Mouse (Mus musculus) adrenal gland, postnatal 25 days (tissue): Measurements from ENCODE around the gene Aspa. TPM values are rescaled to one million over a fixed set of nuclear protein-coding genes. Genes with fewer than 3 reads are reported as not detected.
A peak's percentile ranks its signal among the peaks of the same experiment; 100 is the strongest.
"Not testable (repeated sequence)": the region's sequence is repeated elsewhere in the genome, so short reads cannot be mapped to it uniquely, and the experiment has no call there.

Experiments
- DNase-seq: peaks from one replicate; pipeline ENCODE4 v3.0.0; 2021; ENCODE audit warnings: mixed read lengths
- long read RNA-seq: library from polyadenylated mRNA; stranded (forward); transcript quantifications from one replicate; pipeline ENCODE4 v2.0.0, GENCODE M21; 2021
- total RNA-seq: library from RNA; stranded (reverse); gene quantifications from 2 replicates; pipeline ENCODE4 v1.2.3, GENCODE M21; 2021

Aspa gene
- 8.5 and 9.4 TPM in 2 replicates for total RNA-seq
- long read RNA-seq, transcript Aspa-201 (6 exons, 1,530 nt), result major isoform, 8 of 17 reads
- long read RNA-seq, partial matches to known transcripts, result 0 of 17 reads
- long read RNA-seq, other reads (novel, unspliced or antisense), result 9 of 17 reads

DNA sequence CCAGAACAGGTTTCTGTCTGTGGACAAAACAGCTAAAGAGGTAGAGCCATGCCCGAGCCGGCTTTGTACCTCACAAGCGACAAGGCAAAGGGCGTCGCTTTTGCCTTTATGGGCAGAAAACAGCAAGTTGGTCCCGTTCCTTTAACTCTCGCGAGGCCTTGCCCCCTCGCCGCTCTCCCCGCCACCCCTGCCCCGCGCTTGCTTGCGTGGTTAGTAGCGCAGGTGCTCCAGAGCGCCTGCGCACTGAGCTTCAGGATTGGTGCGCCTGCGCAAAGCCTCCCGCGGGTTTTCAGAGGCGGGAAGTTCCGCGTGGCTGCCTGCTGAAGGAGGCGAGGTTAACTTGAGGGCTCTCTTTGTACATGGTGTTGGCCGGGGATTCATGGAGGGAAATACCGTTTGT, at the start of gene Aspa, which contains the start of the genes Gm49340 and Spata22:
Gene Aspa (minus strand): TSS at position 155 of the 400 bp plus-strand sequence.
Gene Gm49340 (plus strand): TSS at position 300 of the 400 bp plus-strand sequence.
Gene Spata22 (plus strand): TSS at position 300 of the 400 bp plus-strand sequence.
- no peak for DNase-seq

DNA sequence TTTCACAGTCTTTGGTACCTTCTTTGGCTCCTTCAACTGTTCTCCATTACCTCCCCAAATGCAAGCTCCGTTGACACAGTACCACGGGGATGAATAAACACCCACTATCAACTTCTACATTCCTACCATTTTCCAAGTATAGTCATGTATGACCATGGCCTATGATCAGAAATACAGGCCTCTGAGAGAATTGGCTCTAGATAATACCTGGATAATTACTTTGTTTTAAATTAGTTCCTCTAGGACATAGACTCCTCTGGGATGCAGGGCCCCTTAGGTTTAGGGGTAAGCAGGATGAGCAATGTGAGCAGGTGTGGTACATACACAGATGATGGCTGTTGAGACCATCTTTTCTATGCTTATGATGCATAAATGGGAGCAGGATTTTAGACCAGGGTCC, 41.5 kb upstream of the Aspa start, which contains the start of gene Olfr376:
Gene Olfr376 (plus strand): TSS at position 301 of the 400 bp plus-strand sequence.
- no peak for DNase-seq

GRCm38 (mm10) chr11:73350483-73350882, 21.1 kb upstream of the Aspa start, which contains the start of gene Olfr20:
Gene Olfr20, plus strand, starts transcription at chr11:73350783.
- DNase-seq, result no peak

- DNase-seq, result no peak
Observed at GRCm38 (mm10) chr11:73336919-73337318, 7.5 kb upstream of the Aspa start.

DNA sequence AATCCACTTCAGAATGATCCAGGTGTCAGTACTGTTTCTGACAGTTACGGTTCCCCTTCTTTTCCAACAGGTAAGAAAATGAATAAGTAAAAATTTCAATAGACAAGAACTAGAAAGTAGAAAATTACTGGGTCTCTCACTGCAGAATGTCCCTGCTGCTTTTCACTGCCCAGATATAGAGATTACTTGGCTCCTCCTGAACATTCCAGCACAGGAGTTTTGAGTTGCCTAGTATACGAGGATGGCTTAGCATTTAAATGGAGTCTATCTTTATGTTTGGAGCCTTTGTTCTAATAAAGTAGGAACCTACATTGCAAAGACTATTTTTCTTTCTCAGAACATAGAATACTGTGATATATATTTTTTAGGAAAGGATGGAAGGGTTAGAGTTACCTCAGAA, 4.0 kb upstream of the Aspa start:
- no peak for DNase-seq

DNA sequence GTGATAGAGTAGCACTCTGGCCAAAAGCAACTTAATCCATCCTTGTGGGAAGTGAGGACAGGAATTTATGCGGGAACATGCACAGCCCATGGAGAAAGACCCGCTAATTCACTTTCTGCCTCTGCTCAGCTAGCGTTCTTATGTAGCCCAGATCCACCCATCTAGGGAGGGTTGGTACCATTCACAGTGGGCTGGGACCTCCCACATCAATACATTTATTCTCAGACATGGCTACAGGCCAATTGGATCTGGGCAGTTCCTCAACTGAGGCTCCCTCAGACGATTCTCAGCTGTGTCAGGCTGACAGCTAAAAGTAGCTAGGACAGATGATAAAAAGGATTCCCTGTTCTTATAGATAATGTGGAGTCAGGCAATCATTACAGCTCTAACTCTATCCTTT, 2.0 kb downstream of the Aspa start:
- DNase-seq, result no peak

DNA sequence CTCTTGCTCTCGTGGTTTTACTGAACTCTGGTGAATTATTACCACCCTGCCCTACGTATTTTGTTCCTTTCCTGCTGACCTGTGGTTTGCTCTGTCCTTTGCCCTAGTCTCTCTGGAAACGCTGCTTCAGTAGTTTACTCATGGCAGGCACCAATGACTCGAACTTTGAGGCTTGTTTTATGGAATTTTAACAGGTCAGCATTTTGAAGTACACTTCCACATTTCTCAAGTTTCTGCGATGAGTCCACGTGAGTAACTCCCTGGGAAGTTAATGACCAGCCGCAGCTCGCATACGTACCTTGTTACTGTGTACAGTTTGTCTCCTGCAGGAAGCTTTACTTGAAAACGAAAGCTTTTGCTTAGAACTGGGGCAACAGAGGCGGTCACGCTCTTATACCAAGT, 2.9 kb downstream of the Aspa start:
- DNase-seq, result no peak

GRCm38 (mm10) chr11:73323906-73324830, 5.2 kb downstream of the Aspa start:
- no peak for DNase-seq

DNA sequence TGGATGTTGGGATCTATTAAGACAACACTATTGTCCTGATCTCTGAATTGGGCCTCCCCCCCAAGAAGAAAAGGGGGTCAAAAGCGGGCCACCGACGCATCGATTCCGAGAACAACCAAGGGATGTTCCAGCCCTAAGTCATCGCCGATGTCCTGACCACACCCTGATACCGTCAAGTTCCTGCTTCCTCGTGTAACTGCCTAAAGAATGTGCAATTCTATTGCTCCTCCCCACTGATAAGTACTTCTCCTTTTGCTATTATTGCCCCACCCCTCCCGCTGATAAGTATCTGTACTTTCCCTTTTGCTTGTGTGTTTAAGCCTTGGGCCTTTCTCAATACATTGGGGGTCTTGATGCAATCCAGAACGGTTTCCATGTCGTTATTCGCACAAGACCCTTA, 8.3 kb downstream of the Aspa start:
- not testable (repeated sequence) for DNase-seq

DNA sequence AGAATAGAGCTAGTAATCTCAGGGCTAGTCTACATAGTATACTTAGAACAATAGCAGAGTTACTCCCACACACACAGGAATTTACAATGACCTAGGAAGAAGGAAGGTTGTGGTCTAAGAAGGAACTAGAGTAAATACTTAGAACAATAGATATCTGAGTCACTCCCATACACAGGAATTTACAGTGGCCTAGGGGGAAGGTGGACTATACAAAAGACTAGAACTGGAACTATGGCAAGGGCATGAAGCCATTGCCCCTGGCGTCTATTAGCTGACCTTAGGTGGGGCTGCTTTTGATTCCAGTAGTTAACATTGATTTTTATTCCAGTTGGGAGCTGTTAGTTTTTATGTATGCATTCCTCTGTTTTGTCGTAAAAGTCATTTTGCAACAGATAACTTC, 10.8 kb downstream of the Aspa start:
- not testable (repeated sequence) for DNase-seq

DNA sequence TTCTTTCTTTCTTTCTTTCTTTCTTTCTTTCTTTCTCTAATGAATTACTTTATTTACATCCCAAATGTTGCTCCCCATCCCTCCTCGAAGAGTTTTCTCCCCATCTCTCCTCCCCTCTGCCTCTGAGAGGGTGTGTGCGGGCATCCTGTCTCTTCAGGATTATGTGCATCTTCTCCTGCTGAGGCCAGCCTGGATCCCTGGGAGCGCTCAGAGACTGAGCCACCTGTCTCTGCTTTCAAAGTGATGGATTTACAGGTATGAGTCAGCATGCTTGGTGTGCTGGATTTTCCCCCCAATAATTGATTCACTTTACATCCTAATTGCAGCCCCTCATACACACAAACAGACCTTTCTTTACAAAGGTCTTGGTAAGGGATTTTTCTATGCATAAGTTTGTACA, 13.4 kb downstream of the Aspa start:
- no peak for DNase-seq

- no peak for DNase-seq
Observed at GRCm38 (mm10) chr11:73303123-73303522, 26.3 kb downstream of the Aspa start.

DNA sequence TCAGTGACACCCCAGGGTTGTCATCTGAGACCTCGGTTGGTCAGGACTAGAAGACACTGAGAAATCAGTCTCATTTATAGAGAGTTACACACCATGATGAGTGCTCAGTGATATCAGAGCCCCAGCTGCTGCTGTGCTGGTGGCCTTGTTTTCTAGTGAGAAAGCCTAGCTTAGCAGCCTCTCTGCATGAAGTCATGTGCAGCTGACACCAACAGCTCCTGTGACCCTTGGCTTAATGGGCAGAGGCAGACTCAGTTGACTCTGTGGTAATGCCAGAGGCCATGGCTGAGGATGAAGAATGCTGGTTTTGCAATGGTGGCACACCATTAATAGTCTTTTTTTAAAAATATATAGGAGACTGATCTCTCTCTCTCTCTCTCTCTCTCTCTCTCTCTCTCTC, 39.8 kb downstream of the Aspa start:
- DNase-seq, result no peak

DNA sequence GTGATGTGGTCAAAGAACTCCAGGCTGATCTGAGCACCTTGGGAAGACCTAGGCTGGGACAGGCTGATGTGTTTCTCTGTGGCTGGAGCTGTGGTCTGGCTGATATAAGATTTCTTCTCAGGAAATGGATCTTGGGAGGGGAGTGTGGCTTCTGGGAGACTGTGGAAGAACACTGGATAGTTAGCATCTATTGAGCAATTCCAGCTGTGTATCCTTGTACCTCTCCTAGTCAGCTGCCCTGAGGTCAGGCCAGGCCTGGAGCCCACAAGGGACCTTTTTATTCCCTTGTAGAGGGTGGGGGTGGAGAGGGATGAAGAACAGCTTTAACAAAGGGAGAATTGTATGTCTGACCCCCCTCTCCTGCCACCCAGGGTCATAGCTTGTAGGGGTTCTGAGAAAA, 45.0 kb downstream of the Aspa start:
- DNase-seq, result no peak

DNA sequence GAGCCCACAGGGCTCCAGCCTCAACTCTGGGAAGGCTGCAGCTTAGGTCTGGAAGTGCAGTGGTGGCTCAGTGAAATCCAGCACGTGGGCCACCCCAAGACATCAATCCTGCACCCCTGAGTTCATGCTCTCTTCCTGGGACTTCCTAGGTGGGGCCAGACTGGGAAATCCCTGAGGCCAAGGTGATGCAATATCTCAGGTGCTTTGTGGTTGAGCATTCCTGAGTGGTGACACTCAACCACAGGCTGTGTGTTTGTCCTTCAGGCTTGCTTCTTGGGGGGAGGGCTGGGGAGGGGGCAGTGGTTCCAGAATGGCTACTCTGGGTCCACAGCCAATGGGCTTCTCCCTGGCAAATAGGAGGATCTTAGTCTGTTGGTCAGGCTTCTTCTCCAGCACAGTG, 45.5 kb downstream of the Aspa start:
- DNase-seq, result no peak

DNA sequence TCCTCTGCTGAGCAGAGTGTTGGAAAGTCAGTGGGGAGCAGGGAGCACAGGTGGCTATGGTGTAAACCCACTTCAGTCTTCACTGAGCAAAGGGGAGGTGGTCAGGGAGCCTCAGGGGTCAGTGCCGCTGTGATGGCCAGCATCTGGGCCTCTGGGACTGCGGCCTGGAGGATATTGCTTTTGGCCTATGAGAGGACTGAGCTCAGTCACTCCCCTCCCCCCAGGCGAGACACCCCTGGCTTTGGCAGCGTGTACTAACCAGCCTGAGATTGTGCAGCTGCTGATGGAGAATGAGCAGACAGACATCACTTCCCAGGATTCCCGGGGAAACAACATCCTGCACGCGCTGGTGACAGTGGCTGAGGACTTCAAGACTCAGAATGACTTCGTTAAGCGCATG, 46.0 kb downstream of the Aspa start:
- DNase-seq, result no peak

- DNase-seq, result peak; percentile 49
Observed at GRCm38 (mm10) chr11:73281528-73282027, 47.8 kb downstream of the Aspa start.

DNA sequence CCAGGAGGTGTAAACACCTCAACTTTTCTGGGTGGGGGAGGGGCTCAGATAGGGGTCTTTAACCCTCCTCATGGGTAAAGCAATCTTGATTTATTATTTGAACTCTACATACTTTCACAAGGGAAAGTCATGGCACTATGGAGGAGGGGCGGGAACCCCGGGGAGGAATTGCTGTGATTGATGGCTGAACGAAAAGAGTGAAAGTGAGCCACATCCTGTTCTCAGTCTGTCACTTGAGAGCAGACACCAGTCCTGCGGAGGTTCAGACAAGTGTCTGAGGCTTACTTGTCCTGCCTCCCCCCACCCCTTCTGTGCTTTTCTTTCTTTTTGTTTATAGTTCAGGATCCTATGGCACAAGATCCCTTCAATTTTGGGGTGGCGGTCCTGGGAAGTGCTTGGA, 48.7 kb downstream of the Aspa start:
- DNase-seq, result no peak

DNA sequence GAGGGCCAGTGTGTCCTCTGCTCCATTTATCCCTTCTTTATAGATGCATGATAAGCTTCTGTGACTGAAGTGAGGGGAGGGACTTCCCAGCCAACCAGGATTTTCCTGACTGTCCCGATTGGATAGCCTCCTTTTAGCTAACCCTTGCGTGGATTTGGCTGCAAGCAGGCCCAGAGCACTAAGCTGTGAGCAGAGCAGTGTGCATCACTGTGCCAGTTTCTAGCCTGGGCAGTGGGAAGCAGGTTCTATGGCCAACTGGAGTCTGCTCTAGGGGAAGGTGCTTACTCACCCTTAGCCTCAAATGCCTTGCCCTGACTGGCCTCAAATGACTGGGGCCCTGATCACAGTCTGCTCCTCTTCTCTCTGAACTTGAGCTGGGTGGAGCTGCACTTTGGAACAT, 54.6 kb downstream of the Aspa start:
- no peak for DNase-seq

DNA sequence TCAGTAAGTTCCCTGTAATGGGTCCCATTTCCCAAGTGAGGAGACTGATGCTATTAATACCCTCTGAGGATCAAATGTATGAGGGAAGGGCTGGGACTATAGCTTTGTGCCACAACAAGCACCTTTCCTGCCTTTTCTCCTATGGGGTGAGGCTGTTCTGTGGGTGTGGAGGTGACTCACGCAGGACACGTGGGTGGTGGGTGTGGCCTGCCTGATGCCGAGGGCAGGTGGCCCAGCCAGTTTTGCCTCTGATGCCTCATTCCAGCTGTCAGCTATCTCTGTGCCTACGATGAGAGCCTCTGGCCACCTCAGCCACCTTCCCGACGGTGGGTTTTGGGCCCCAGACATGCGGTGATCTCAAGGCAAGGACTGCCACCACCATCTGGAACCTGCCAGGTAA, 62.1 kb downstream of the Aspa start, which contains the start of gene Trpv3:
Gene Trpv3 (plus strand): TSS at position 122 of the 400 bp plus-strand sequence.
- DNase-seq, result no peak

- DNase-seq, result no peak
Observed at GRCm38 (mm10) chr11:73261385-73261784, 68.0 kb downstream of the Aspa start.

DNA sequence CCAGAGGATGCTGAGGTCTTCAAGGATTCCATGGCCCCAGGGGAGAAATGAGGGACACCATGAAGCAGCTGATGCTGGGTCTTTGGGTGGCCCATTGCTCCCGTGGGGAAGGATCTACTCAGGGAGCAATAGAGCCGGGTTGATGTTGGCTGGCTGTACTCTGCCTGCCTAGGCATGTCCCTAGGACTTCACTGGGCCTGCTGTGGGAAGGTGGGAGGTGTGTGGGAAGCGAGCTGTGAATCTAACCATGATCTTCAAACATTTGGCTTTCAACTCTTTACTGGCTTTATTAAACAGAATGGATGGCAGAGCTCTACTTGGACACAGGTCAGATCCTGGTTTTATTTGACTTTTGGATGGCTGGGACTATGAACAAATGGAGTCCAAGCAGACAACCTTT, 68.9 kb downstream of the Aspa start:
- no peak for DNase-seq

- no peak for DNase-seq
Observed at GRCm38 (mm10) chr11:73258664-73259063, 70.7 kb downstream of the Aspa start.
